Mouse (Mus musculus) limb, embryonic 14.5 days (tissue): ENCODE results near the gene Dock9. TPM values are rescaled to one million over a fixed set of nuclear protein-coding genes. Genes with fewer than 3 reads are reported as not detected.

Experiments used
- ATAC-seq: fragments of 200-750 bp; cut with Nextera tagmentation; 2 replicates; pipeline ENCODE4 v1.8.0; 2017; ENCODE audit warnings: low read depth, moderate number of reproducible peaks, moderate TSS enrichment; ENCODE audit not compliant: low FRiP score
- DNase-seq: peaks from one replicate; pipeline ENCODE4 v3.0.0-alpha.2; 2015; ENCODE audit warnings: low spot score
- H3K27ac ChIP-seq: fragments of 300-500 bp; sonication (generic); replicated peaks from 2 replicates; pipeline ENCODE4 v1.5.1; 2014; ENCODE audit warnings: low read depth, mild to moderate bottlenecking, low read length, moderate library complexity, mixed read lengths
- H3K27me3 ChIP-seq: fragments of 300-500 bp; sonication (generic); 2 replicates; pipeline ENCODE4 v1.6.1; 2014; ENCODE audit warnings: low read length, mixed read lengths; ENCODE audit not compliant: control insufficient read depth, insufficient read depth
- H3K36me3 ChIP-seq: fragments of 300-500 bp; sonication (generic); 2 replicates; pipeline ENCODE4 v1.6.1; 2014; ENCODE audit warnings: mild to moderate bottlenecking, low read length, moderate library complexity, mixed read lengths; ENCODE audit not compliant: control insufficient read depth, insufficient read depth
- H3K4me1 ChIP-seq: fragments of 300-500 bp; sonication (generic); 2 replicates; pipeline ENCODE4 v1.6.1; 2014; ENCODE audit warnings: antibody characterized with exemption, low read length, mixed read lengths; ENCODE audit not compliant: control insufficient read depth, insufficient read depth
- H3K4me2 ChIP-seq: fragments of 300-500 bp; sonication (generic); replicated peaks from 2 replicates; pipeline ENCODE4 v1.6.1; 2014; ENCODE audit warnings: low read depth, mild to moderate bottlenecking, low read length, moderate library complexity; ENCODE audit not compliant: severe bottlenecking
- H3K4me3 ChIP-seq: fragments of 300-500 bp; sonication (generic); replicated peaks from 2 replicates; pipeline ENCODE4 v1.5.1; 2014; ENCODE audit warnings: low read length
- H3K9ac ChIP-seq: fragments of 300-500 bp; sonication (generic); 2 replicates; pipeline ENCODE4 v1.6.1; 2014; ENCODE audit warnings: mild to moderate bottlenecking, low read depth, low read length, moderate library complexity; ENCODE audit not compliant: severe bottlenecking
- H3K9me3 ChIP-seq: fragments of 300-500 bp; sonication (generic); 2 replicates; pipeline ENCODE4 v1.6.1; 2016; ENCODE audit warnings: low read length; ENCODE audit not compliant: control insufficient read depth
- POLR2A ChIP-seq: fragments of 200-500 bp; IDR thresholded peaks from 2 replicates; pipeline ENCODE4 v1.8.0; 2012; ENCODE audit warnings: inconsistent platforms, mild to moderate bottlenecking, moderate library complexity, borderline replicate concordance; ENCODE audit not compliant: insufficient read depth, insufficient read length; ENCODE audit errors: extremely low read depth
- WGBS: fragments of 180-500 bp; shearing (Covaris S2); extraction: QIAGEN DNeasy Blood & Tissue Kit; methylation state at CpG from one replicate; pipeline ENCODE4 v1.1.7; 2014; 5-methylcytosine and 5-hydroxymethylcytosine counted together
- polyA plus RNA-seq, 2 experiments: library from polyadenylated mRNA; depleted of rRNA in 1 of 2; stranded (reverse) in 1 of 2; unstranded in 1 of 2; fragments of >200 nt; fragmentation: Nextera tagmentation in 1 of 2; extraction: Ambion mirVana in 1 of 2; gene quantifications; 2 replicates each; pipeline versions ENCODE4 v1.2.1 to v1.2.3; 2012 to 2014

Gene Dock9
- polyA plus RNA-seq, 2 experiments = 13.8 to 19.7 TPM

DNA sequence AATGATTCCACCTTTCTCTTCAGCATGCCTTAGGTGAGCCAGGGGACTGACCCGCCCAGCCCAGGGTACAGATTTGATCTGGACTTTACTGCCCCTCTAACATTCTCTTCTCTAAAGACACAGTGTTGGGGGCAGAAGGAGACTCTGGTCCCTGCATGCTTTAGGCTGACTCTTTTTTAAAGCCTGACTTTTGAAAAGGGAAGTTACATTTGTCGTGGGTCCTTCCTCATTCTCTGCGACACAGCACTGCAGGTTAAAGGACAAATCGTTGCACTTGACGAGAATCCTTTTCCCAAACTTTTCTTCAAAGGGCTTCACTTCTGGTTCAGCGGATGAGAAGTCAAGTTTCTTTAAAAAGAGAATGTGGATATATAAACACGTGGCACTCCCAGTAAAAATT, 156.4 kb downstream of the Dock9 start:
- Histone ChIP-seq H3K36me3 (peaks cover 14% of the 10 kb centered on the region), H3K4me2 (no peak overlapping the region), H3K27ac (no peak overlapping the region), H3K4me1 (no peaks in the 10 kb centered on the region), H3K27me3 (no peaks in the 10 kb centered on the region), H3K9ac (no peak overlapping the region), H3K4me3 (no peak overlapping the region), H3K9me3 (no peaks in the 10 kb centered on the region)
- no peak for TF ChIP-seq POLR2A
- ATAC-seq = no peak
- no peak for DNase-seq
- WGBS = 78% methylated on average over 7 of the region's 7 CpGs

- Histone ChIP-seq H3K9me3 (no peaks in the 10 kb centered on the region), H3K4me3 (no peak overlapping the region), H3K27ac (no peak overlapping the region), H3K9ac (no peak overlapping the region), H3K36me3 (peaks cover 14% of the 10 kb centered on the region; the same call in 1 of the 2 replicates), H3K4me2 (no peak overlapping the region), H3K27me3 (no peaks in the 10 kb centered on the region), H3K4me1 (no peaks in the 10 kb centered on the region)
- no peak for ATAC-seq
- no peak for DNase-seq
- 78% methylated on average over 12 of the region's 12 CpGs for WGBS
- TF ChIP-seq POLR2A = no peak
These were observed 160.6 kb downstream of the Dock9 start for GRCm38 (mm10) chr14:121636935-121637510.

GRCm38 (mm10) chr14:121634736-121635430, 162.8 kb downstream of the Dock9 start:
- Histone ChIP-seq H3K36me3 (peaks cover 14% of the 10 kb centered on the region; the same call in 1 of the 2 replicates), H3K27ac (no peak overlapping the region), H3K27me3 (no peaks in the 10 kb centered on the region), H3K9me3 (no peaks in the 10 kb centered on the region), H3K4me1 (no peaks in the 10 kb centered on the region), H3K4me3 (no peak overlapping the region), H3K4me2 (no peak overlapping the region), H3K9ac (no peak overlapping the region)
- 85% methylated on average over 11 of the region's 11 CpGs for WGBS
- no peak for TF ChIP-seq POLR2A
- no peak for DNase-seq
- no peak for ATAC-seq

- H3K4me2 ChIP-seq = no peak overlapping the region
- H3K4me1 ChIP-seq = no peaks in the 10 kb centered on the region
- peaks cover 8% of the 10 kb centered on the region; the same call in 1 of the 2 replicates for H3K36me3 ChIP-seq
- 78% methylated on average over 14 of the region's 14 CpGs for WGBS
- no peak overlapping the region for H3K27ac ChIP-seq
- DNase-seq (no peak), ATAC-seq (no peak)
- no peak overlapping the region for H3K9ac ChIP-seq
- no peaks in the 10 kb centered on the region for H3K9me3 ChIP-seq
- H3K4me3 ChIP-seq = no peak overlapping the region
- no peak for TF ChIP-seq POLR2A
- no peaks in the 10 kb centered on the region for H3K27me3 ChIP-seq
These were observed 163.4 kb downstream of the Dock9 start for GRCm38 (mm10) chr14:121634093-121634735.

- 96% methylated on average over 8 of the region's 8 CpGs for WGBS
- ATAC-seq = no peak
- H3K9me3 ChIP-seq = no peaks in the 10 kb centered on the region
- H3K4me3 ChIP-seq = no peak overlapping the region
- H3K27ac ChIP-seq = no peak overlapping the region
- no peak overlapping the region for H3K4me2 ChIP-seq
- H3K9ac ChIP-seq = no peak overlapping the region
- no peaks in the 10 kb centered on the region for H3K4me1 ChIP-seq
- no peak for TF ChIP-seq POLR2A
- DNase-seq = no peak
- no peaks in the 10 kb centered on the region for H3K27me3 ChIP-seq
- H3K36me3 ChIP-seq = no peaks in the 10 kb centered on the region
These were observed 165.7 kb downstream of the Dock9 start for GRCm38 (mm10) chr14:121631934-121632333.
